Mouse (Mus musculus): Measurements from ENCODE around the gene Fam83c. TPM values are rescaled to one million over a fixed set of nuclear protein-coding genes. Genes with fewer than 3 reads are reported as not detected.

The Fam83c gene
- total RNA-seq, 2 experiments from 2014 or later: not detected

GRCm38 (mm10) chr2:155794674-155795445 lies 39.8 kb downstream of the Fam83c start:
- DNase-seq (ENCODE audit: low spot score): no peak

GRCm38 (mm10) chr2:155792899-155793298 lies 41.8 kb downstream of the Fam83c start:
- no peak for DNase-seq (ENCODE audit: low spot score)

DNA sequence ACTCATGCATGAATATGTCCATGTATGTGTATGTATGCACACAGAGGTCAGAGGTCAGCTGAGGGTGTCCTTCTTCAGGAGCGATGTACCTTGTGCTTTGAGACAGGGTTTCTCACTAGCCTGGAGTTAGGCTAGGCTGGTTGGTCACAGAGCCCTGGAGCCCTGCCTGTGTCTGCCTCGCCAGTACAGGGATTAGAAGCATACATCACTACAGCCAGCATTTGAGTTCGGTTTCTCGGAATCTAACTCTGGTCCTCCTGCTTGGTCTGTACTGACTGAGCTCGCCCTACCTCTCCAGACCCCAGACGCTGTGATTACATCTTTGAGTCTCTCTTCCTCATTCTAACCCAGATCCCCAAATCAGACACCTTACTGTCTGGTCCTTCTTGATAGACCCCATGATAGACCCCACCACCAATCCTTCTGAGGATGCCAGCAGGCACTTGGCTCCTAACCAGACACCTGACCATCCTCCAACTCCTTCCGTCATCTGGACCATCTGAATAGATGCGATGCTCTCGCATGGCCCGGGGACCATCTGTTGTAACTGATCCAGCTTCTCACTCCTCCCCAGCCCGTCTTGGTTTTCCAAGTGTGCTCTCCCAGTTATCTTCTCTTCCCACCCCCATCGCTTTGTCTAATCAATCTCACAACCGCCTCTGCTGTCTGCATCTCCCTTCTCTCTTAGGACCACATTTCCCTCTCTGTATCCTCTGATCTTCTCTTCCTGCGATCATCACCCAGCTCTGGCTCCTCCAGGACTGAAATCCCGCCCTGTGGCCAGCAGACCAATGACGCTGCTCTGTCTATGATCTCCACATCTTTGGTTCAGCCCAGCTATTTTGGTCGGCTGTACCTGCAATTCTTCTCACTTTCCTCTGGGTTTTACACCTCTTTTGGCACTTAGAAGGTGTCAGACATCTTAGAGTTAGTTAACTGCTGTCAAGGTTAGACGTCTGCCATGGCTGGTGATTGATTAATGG lies 46.4 kb downstream of the Fam83c start:
- no peak for DNase-seq (ENCODE audit: low spot score)

DNA sequence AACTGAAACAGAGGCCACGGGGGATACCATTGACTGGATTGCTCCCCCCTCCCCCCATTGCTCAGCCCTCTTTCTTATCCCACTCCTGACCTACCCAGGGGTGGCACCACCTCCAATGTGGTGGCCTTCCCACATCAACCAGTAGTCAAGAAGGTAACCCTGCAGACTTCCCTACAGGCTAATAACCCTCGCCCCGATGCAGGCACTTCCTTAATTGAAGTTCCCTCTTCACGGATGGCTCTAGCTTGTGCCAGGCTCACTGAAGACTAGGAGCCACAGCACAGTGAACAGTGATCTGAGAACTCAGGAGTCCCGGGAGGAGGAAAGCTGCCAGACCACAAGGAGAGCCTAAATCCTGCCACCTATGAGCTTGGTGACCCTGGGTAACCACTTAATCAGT lies 47.7 kb downstream of the Fam83c start:
- no peak for DNase-seq (ENCODE audit: low spot score)

GRCm38 (mm10) chr2:155784534-155784933 lies 50.1 kb downstream of the Fam83c start:
- no peak for DNase-seq (ENCODE audit: low spot score)

- no peak for DNase-seq (ENCODE audit: low spot score)
Observed at GRCm38 (mm10) chr2:155779506-155779905, 55.1 kb downstream of the Fam83c start.

- no peak for DNase-seq (ENCODE audit: low spot score)
Observed at GRCm38 (mm10) chr2:155779066-155779465, 55.6 kb downstream of the Fam83c start.

DNA sequence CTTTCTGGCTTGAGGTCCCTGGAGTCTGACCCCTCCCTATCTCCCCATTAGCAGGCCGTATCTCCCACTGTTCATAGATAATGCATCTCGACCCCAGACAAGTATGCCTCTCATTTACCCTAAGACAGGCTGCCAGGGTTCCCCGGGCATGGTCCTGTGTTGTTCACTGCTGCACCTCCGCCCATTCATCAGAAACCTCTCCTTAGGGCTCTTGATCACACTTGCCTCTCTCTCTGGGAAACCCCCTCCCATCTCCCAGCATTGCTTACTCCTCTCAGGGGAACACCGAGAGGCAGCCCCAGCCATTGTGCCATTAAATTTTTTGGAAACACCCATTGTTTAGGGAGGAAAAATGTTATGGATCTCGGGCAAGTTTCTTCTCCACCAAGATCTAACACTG lies 56.6 kb downstream of the Fam83c start:
- no peak for DNase-seq (ENCODE audit: low spot score)

GRCm38 (mm10) chr2:155777688-155777985 lies 57.0 kb downstream of the Fam83c start:
- no peak for DNase-seq (ENCODE audit: low spot score)

Other genes starting within 250 kb of the Fam83c start
- gene Gss, start 242.0 kb downstream of the Fam83c start, total RNA-seq (2021): 1 to 10 TPM; 5.2 to 6.2 TPM
- gene Myh7b, start 223.6 kb downstream of the Fam83c start, total RNA-seq (2021): 1 to 10 TPM; 4.5 to 7.3 TPM
- 10 to 100 TPM; 96.6 to 99.0 TPM for gene Trpc4ap, start 142.5 kb downstream of the Fam83c start, total RNA-seq (2021)
- 1 to 10 TPM; 4.3 to 4.9 TPM for gene Edem2, start 105.4 kb downstream of the Fam83c start, total RNA-seq (2021)
- gene Gm17581, start 99.0 kb downstream of the Fam83c start, total RNA-seq (2021): not detected
- gene Procr, start 83.7 kb downstream of the Fam83c start, total RNA-seq (2021): 1 to 10 TPM; 6.8 to 7.9 TPM
- not detected for gene Mmp24, start 59.5 kb downstream of the Fam83c start, total RNA-seq (2021)
- gene BC029722, start 15.4 kb downstream of the Fam83c start, total RNA-seq (2021): 10 to 100 TPM; 27.8 to 29.5 TPM
- gene Eif6, start 7.9 kb downstream of the Fam83c start, total RNA-seq (2021): 10 to 100 TPM; 43.4 to 45.4 TPM
- 100 to 1,000 TPM; 155 to 182 TPM for gene Uqcc1, start 95.5 kb upstream of the Fam83c start, total RNA-seq (2021)
- gene Gm15557, start 105.9 kb upstream of the Fam83c start, total RNA-seq (2021): not detected
- under 1 TPM in 1 of 2 experiments, not detected in 1; 0.38 TPM for gene Gdf5, start 110.5 kb upstream of the Fam83c start, total RNA-seq (2021)
- gene Cep250, start 121.6 kb upstream of the Fam83c start, total RNA-seq (2021): 1 to 10 TPM; 2.7 TPM
- under 1 TPM; 0.12 to 0.41 TPM for gene 6430550D23Rik, start 173.1 kb upstream of the Fam83c start, total RNA-seq (2021)
- gene Ergic3, start 173.2 kb upstream of the Fam83c start, total RNA-seq (2021): 10 to 100 TPM; 52.9 to 53.0 TPM
- not detected for gene Fer1l4, start 218.1 kb upstream of the Fam83c start, total RNA-seq (2021)
- gene Spag4, start 230.3 kb upstream of the Fam83c start, total RNA-seq (2021): under 1 TPM; 0.36 to 0.91 TPM